Mouse (Mus musculus): ENCODE data around the gene Upf2. TPM values are rescaled to one million over a fixed set of nuclear protein-coding genes. Genes with fewer than 3 reads are reported as not detected.
"Not testable (repeated sequence)": the region's sequence is repeated elsewhere in the genome, so short reads cannot be mapped to it uniquely, and the experiment has no call there.

Upf2 gene
- total RNA-seq, 4 experiments from 2014 or later = 38.0 to 46.0 (median 38.7) TPM

DNA sequence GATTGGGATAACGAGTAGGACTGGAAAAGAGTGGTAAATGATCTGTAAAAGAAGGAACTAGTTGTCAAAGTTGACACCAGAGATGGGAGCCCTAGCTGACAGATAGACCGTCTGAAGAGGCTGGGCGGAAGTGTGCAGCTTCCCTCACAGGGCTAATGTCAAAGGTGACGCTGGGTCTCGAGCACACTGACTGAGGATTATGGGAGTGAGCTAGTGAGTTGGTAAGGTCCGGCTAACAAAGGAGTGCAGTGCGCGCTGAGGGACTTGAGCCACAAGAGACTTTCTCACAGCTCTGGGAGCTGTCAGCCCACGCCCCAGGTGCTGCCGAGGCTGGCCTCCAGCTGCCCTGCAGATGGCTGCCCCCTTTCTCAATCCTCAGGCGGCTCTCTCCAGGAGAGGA lies 119.7 kb downstream of the Upf2 start:
- DNase-seq (ENCODE audit: low spot score in 2 of 2) = no peak

GRCm38 (mm10) chr2:6071598-6072440 lies 120.5 kb downstream of the Upf2 start:
- DNase-seq (ENCODE audit: low spot score in 2 of 2) = peak in 1 of 2 experiments; percentile 1

- no peak for DNase-seq (ENCODE audit: low spot score in 2 of 2)
Measured at GRCm38 (mm10) chr2:6072685-6073260, 121.5 kb downstream of the Upf2 start.

- DNase-seq (ENCODE audit: low spot score in 2 of 2) = no peak
Measured at GRCm38 (mm10) chr2:6074891-6075529, 123.7 kb downstream of the Upf2 start.

GRCm38 (mm10) chr2:6075530-6075896 lies 124.2 kb downstream of the Upf2 start:
- no peak for DNase-seq (ENCODE audit: low spot score in 2 of 2)

GRCm38 (mm10) chr2:6080037-6080436 lies 128.8 kb downstream of the Upf2 start:
- DNase-seq (ENCODE audit: low spot score in 2 of 2) = no peak

GRCm38 (mm10) chr2:6081108-6081507 lies 129.8 kb downstream of the Upf2 start:
- DNase-seq (ENCODE audit: low spot score in 2 of 2) = no peak

DNA sequence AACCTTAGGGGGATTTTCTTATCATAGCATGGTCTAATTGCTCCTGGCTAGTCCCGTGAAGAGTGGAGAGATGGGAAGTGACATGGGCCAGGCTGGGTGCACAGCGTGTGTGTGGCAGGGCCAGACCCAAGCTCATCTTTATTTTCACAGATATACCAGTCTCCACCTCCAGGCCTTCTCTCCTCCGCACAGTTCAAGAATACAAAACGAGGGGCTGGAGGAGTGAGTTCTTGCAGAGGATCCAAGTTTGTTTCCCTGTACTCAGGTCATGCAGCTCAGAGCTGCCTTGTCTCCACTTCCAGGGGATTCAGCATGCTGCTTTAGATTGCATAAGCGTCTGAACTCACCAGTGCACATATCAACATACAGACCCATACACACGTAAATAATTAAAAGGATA lies 131.3 kb downstream of the Upf2 start:
- DNase-seq (ENCODE audit: low spot score in 2 of 2) = no peak

- DNase-seq (ENCODE audit: low spot score in 2 of 2) = no peak
Measured at GRCm38 (mm10) chr2:6083696-6084095, 132.4 kb downstream of the Upf2 start.

GRCm38 (mm10) chr2:6085622-6086530 lies 134.6 kb downstream of the Upf2 start:
- DNase-seq (ENCODE audit: low spot score in 2 of 2) = no peak

- DNase-seq (ENCODE audit: low spot score in 2 of 2) = no peak
Measured at GRCm38 (mm10) chr2:6087151-6087550, 135.9 kb downstream of the Upf2 start.

DNA sequence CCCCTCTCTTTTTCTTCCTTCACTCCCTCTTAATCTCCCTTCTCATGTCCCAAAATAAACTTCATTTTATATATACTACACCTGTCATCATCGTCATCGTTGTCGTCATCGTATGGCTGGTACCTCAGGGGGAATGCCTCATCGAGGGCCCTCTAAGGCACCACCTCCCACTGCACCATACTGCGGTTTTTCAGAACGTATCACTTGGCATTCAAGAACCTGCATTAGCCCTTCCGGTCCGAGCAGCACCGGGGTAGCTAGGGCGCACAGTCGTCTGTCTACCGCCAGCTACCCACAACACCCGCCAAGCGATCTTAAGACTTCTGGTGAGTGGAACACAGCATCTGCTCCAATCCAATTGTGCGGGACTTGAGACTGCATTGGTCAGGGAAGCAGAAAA lies 138.7 kb downstream of the Upf2 start:
- DNase-seq (ENCODE audit: low spot score in 2 of 2) = not testable (repeated sequence)

- DNase-seq (ENCODE audit: low spot score in 2 of 2) = no peak
Measured at GRCm38 (mm10) chr2:6097113-6097716, 145.9 kb downstream of the Upf2 start.

DNA sequence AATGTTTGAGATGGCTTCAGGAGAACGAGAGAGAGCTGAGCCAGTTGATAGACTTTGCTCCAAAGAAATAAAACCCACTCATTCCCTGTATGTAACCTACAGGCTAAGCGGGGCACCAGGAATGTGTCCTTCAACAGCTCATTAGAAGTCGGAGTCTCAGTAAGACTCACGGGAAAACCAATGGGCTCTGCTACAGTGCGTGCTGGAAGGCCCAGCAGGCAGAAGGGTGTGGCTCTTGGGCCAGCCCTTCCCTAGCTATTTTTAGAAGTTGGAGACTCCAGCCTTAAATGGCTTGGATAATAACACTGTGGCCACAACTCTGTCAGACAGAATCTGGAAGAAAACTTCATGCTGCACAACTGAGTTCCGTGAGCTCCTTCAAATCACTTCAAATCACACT lies 147.7 kb downstream of the Upf2 start:
- DNase-seq (ENCODE audit: low spot score in 2 of 2) = no peak

DNA sequence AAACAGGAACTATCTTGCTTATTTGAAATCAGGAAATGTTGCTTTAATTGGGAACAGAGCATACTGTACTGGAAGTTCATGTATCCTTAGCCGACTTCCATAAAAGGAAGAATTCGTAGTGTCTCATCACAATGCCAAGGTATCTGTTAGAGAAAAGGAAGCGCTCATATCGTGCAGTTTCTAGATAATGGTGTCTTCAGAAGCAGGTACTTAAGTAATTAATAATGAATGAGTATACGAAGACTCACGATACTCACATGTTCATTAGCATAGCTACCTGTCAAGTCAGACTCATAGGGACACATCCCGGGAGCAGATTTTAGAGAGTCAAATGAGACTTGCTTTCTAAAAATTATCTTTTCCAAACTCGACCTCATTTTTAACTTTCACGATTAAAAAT lies 148.2 kb downstream of the Upf2 start:
- DNase-seq (ENCODE audit: low spot score in 2 of 2) = no peak

GRCm38 (mm10) chr2:6100027-6100749 lies 148.9 kb downstream of the Upf2 start:
- DNase-seq (ENCODE audit: low spot score in 2 of 2) = no peak

- DNase-seq (ENCODE audit: low spot score in 2 of 2) = no peak
Measured at GRCm38 (mm10) chr2:6100755-6101154, 149.5 kb downstream of the Upf2 start.

GRCm38 (mm10) chr2:6105437-6105836 lies 154.2 kb downstream of the Upf2 start:
- DNase-seq (ENCODE audit: low spot score in 2 of 2) = no peak
